Mouse (Mus musculus): ENCODE results near the gene Nr6a1.

DNA sequence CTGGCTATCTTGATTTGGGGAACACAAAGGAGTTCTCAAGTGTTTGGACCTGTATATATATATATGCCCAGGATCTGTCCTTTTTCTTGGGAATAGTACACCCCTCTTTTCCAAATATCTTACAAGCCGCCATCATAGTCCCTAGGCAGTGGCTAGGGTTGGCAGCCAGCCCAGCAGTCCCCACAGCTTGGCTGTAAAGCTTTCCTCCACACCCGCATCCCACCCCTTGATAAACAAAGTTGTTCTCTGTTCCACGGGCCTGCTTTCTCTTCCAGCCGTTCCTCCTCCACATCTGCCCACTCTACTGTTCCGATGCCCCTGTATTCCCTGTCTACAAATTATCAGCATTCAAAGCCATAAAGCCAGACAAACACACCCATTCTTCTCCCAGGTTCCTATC, 192.8 kb downstream of the Nr6a1 start:
- TF ChIP-seq POLR2A (IDR thresholded peaks at IDR 0.05; ENCODE audit: extremely low read depth, insufficient read depth, low read length) (no peak), CTCF (IDR thresholded peaks at IDR 0.05; ENCODE audit: low read depth, low read length) (no peak)
